Mouse (Mus musculus): ENCODE measurements around the gene Bcl6b. TPM values are rescaled to one million over a fixed set of nuclear protein-coding genes. Genes with fewer than 3 reads are reported as not detected.

Gene Bcl6b
- polyA plus RNA-seq, 1 experiment: 4.1 TPM

GRCm38 (mm10) chr11:70212896-70213295 is 16.7 kb downstream of the Bcl6b start:
- TF ChIP-seq POLR2A (IDR thresholded peaks at IDR 0.05; ENCODE audit: insufficient read depth, low read length): no peak
- no peak for TF ChIP-seq CTCF (IDR thresholded peaks at IDR 0.05; ENCODE audit: low read depth, low read length)
- no peak for TF ChIP-seq EP300 (IDR thresholded peaks at IDR 0.05; ENCODE audit: insufficient read depth, low read depth, low read length)
- H3K9ac ChIP-seq (ENCODE audit: low read depth, poor library complexity, severe bottlenecking): no peak overlapping the region
- no peak overlapping the region for H3K27ac ChIP-seq (ENCODE audit: insufficient read depth, low read length)
- H3K27me3 ChIP-seq (ENCODE audit: control insufficient read depth, insufficient read depth, low read length, poor library complexity, severe bottlenecking): no peaks in the 10 kb centered on the region
- no peaks in the 10 kb centered on the region for H3K9me3 ChIP-seq (replicated peaks; ENCODE audit: control insufficient read depth, insufficient read depth, low read length, poor library complexity, severe bottlenecking)
- H3K4me3 ChIP-seq (ENCODE audit: low read depth, low read length): no peak overlapping the region
- no peaks in the 10 kb centered on the region for H3K4me1 ChIP-seq (ENCODE audit: control insufficient read depth, insufficient read depth, low read length)
- no peaks in the 10 kb centered on the region for H3K36me3 ChIP-seq (ENCODE audit: control insufficient read depth, insufficient read depth, low read length, poor library complexity, severe bottlenecking)

GRCm38 (mm10) chr11:70212423-70212822 is 17.2 kb downstream of the Bcl6b start, which contains the start of gene Slc16a11:
TSS of gene Slc16a11 (plus strand) at chr11:70212752.
- no peak within 1 kb of the TSS for H3K4me3 ChIP-seq (ENCODE audit: low read depth, low read length)
- H3K27me3 ChIP-seq (ENCODE audit: control insufficient read depth, insufficient read depth, low read length, poor library complexity, severe bottlenecking): no peaks in the 10 kb centered on the region
- H3K27ac ChIP-seq (ENCODE audit: insufficient read depth, low read length): no peak within 1 kb of the TSS
- H3K9ac ChIP-seq (ENCODE audit: low read depth, poor library complexity, severe bottlenecking): peak within 1 kb of the TSS; percentile 41
- TF ChIP-seq POLR2A (IDR thresholded peaks at IDR 0.05; ENCODE audit: insufficient read depth, low read length) (no peak), EP300 (IDR thresholded peaks at IDR 0.05; ENCODE audit: insufficient read depth, low read depth, low read length) (no peak), CTCF (IDR thresholded peaks at IDR 0.05; ENCODE audit: low read depth, low read length) (no peak)
- H3K4me1 ChIP-seq (ENCODE audit: control insufficient read depth, insufficient read depth, low read length): no peaks in the 10 kb centered on the region
- no peaks in the 10 kb centered on the region for H3K9me3 ChIP-seq (replicated peaks; ENCODE audit: control insufficient read depth, insufficient read depth, low read length, poor library complexity, severe bottlenecking)
- no peaks in the 10 kb centered on the region for H3K36me3 ChIP-seq (ENCODE audit: control insufficient read depth, insufficient read depth, low read length, poor library complexity, severe bottlenecking)

DNA sequence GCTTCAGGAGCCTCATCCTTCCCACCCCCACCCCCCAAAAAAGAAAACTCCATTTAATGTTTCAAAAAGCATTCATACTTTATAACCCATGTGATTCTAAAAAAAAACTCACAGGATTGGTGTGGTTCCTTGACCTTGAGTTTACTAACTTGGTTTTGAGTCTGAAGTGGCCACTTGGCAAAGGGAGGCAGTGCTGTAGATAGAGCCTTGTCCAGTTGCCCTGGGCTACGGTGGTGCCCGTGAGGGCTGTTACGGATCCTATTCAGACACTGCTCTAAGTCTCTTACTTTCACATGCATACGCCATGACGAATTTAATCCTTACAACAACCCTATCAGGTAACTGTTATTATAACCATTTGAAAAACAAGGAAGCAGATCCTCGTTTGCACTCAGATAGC is 17.6 kb downstream of the Bcl6b start:
- Histone ChIP-seq H3K27me3 (ENCODE audit: control insufficient read depth, insufficient read depth, low read length, poor library complexity, severe bottlenecking) (no peaks in the 10 kb centered on the region), H3K27ac (ENCODE audit: insufficient read depth, low read length) (no peak overlapping the region), H3K9me3 (replicated peaks; ENCODE audit: control insufficient read depth, insufficient read depth, low read length, poor library complexity, severe bottlenecking) (no peaks in the 10 kb centered on the region), H3K4me1 (ENCODE audit: control insufficient read depth, insufficient read depth, low read length) (no peaks in the 10 kb centered on the region), H3K4me3 (ENCODE audit: low read depth, low read length) (no peak overlapping the region), H3K36me3 (ENCODE audit: control insufficient read depth, insufficient read depth, low read length, poor library complexity, severe bottlenecking) (no peaks in the 10 kb centered on the region), H3K9ac (ENCODE audit: low read depth, poor library complexity, severe bottlenecking) (no peak overlapping the region)
- no peak for TF ChIP-seq POLR2A (IDR thresholded peaks at IDR 0.05; ENCODE audit: insufficient read depth, low read length)
- TF ChIP-seq CTCF (IDR thresholded peaks at IDR 0.05; ENCODE audit: low read depth, low read length): no peak
- TF ChIP-seq EP300 (IDR thresholded peaks at IDR 0.05; ENCODE audit: insufficient read depth, low read depth, low read length): no peak

GRCm38 (mm10) chr11:70210681-70211080 is 18.9 kb downstream of the Bcl6b start:
- Histone ChIP-seq H3K4me3 (ENCODE audit: low read depth, low read length) (no peak overlapping the region), H3K27me3 (ENCODE audit: control insufficient read depth, insufficient read depth, low read length, poor library complexity, severe bottlenecking) (no peaks in the 10 kb centered on the region), H3K36me3 (ENCODE audit: control insufficient read depth, insufficient read depth, low read length, poor library complexity, severe bottlenecking) (no peaks in the 10 kb centered on the region), H3K9ac (ENCODE audit: low read depth, poor library complexity, severe bottlenecking) (no peak overlapping the region), H3K27ac (ENCODE audit: insufficient read depth, low read length) (no peak overlapping the region), H3K9me3 (replicated peaks; ENCODE audit: control insufficient read depth, insufficient read depth, low read length, poor library complexity, severe bottlenecking) (no peaks in the 10 kb centered on the region), H3K4me1 (ENCODE audit: control insufficient read depth, insufficient read depth, low read length) (no peaks in the 10 kb centered on the region)
- TF ChIP-seq POLR2A (IDR thresholded peaks at IDR 0.05; ENCODE audit: insufficient read depth, low read length): no peak
- TF ChIP-seq EP300 (IDR thresholded peaks at IDR 0.05; ENCODE audit: insufficient read depth, low read depth, low read length): no peak
- no peak for TF ChIP-seq CTCF (IDR thresholded peaks at IDR 0.05; ENCODE audit: low read depth, low read length)

DNA sequence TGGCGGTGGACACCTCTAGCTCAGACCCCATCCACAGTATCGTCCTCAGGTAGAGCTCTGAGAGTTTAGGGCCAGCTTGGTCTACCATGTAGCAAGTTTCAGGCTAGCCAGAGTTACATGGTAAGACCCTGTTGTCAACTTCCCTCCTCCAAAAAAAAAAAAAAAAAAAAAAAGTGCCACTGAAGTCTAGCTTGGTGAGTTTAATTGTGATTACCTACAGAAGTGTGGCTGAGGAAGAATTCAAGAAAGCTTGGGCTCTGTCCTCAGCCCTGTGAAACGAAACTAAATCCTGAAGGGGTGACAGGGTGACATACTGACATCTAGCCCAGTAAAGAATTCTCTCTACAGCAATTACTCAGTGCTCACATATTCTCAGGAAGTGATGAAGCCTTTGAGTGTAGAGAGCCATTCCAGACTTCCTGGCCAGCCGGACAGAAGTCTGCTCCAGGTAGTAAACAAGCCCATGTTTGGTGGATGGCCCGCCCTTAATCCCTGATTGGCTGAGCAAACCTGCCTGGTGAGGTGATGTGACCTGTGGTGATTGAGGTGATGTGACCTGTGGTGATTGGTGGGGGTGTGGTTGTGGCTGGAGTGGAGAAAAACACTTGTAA is 20.7 kb downstream of the Bcl6b start:
- H3K9me3 ChIP-seq (replicated peaks; ENCODE audit: control insufficient read depth, insufficient read depth, low read length, poor library complexity, severe bottlenecking): no peaks in the 10 kb centered on the region
- no peak overlapping the region; the same call in 1 of the 2 replicates for H3K27ac ChIP-seq (ENCODE audit: insufficient read depth, low read length)
- no peak overlapping the region for H3K4me3 ChIP-seq (ENCODE audit: low read depth, low read length)
- no peaks in the 10 kb centered on the region for H3K36me3 ChIP-seq (ENCODE audit: control insufficient read depth, insufficient read depth, low read length, poor library complexity, severe bottlenecking)
- no peak for TF ChIP-seq EP300 (IDR thresholded peaks at IDR 0.05; ENCODE audit: insufficient read depth, low read depth, low read length)
- no peak for TF ChIP-seq POLR2A (IDR thresholded peaks at IDR 0.05; ENCODE audit: insufficient read depth, low read length)
- TF ChIP-seq CTCF (IDR thresholded peaks at IDR 0.05; ENCODE audit: low read depth, low read length): no peak
- no peaks in the 10 kb centered on the region for H3K27me3 ChIP-seq (ENCODE audit: control insufficient read depth, insufficient read depth, low read length, poor library complexity, severe bottlenecking)
- no peak overlapping the region for H3K9ac ChIP-seq (ENCODE audit: low read depth, poor library complexity, severe bottlenecking)
- H3K4me1 ChIP-seq (ENCODE audit: control insufficient read depth, insufficient read depth, low read length): no peaks in the 10 kb centered on the region

DNA sequence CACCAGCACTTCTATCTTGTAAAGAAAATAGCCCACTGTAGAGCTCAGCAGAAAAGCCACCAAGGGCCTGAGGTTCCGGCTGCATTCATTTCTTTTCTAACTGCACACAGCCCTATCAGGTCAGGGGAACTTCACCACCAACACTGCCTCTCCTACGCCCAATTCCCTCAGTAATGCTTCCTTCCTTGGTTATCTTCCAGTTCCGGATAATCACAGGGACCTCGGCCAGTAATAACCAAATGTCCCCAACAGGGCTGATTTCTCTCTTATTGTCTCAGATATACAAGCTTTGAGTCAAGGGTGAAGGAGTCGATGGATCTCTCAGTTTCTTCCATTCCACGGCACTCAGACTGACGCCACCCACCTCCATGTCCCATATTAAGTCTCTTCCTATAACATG is 22.3 kb downstream of the Bcl6b start:
- Histone ChIP-seq H3K9ac (ENCODE audit: low read depth, poor library complexity, severe bottlenecking) (no peak overlapping the region), H3K4me3 (ENCODE audit: low read depth, low read length) (no peak overlapping the region), H3K27me3 (ENCODE audit: control insufficient read depth, insufficient read depth, low read length, poor library complexity, severe bottlenecking) (no peaks in the 10 kb centered on the region), H3K9me3 (replicated peaks; ENCODE audit: control insufficient read depth, insufficient read depth, low read length, poor library complexity, severe bottlenecking) (no peaks in the 10 kb centered on the region), H3K36me3 (ENCODE audit: control insufficient read depth, insufficient read depth, low read length, poor library complexity, severe bottlenecking) (no peaks in the 10 kb centered on the region), H3K27ac (ENCODE audit: insufficient read depth, low read length) (no peak overlapping the region), H3K4me1 (ENCODE audit: control insufficient read depth, insufficient read depth, low read length) (no peaks in the 10 kb centered on the region)
- TF ChIP-seq CTCF (IDR thresholded peaks at IDR 0.05; ENCODE audit: low read depth, low read length): no peak
- no peak for TF ChIP-seq EP300 (IDR thresholded peaks at IDR 0.05; ENCODE audit: insufficient read depth, low read depth, low read length)
- no peak for TF ChIP-seq POLR2A (IDR thresholded peaks at IDR 0.05; ENCODE audit: insufficient read depth, low read length)

Data from ES-Bruce4 (cell line).